Mouse (Mus musculus): Measurements from ENCODE around the gene Sdccag8.
A peak's percentile ranks its signal among the peaks of the same experiment; 100 is the strongest.

Gene Sdccag8

GRCm38 (mm10) chr1:177010607-177011302 is 196.3 kb downstream of the Sdccag8 start:
- no peak for DNase-seq (ENCODE audit: low read depth, low spot score)

GRCm38 (mm10) chr1:177011688-177012087 is 197.2 kb downstream of the Sdccag8 start:
- DNase-seq (ENCODE audit: low read depth, low spot score) = no peak

GRCm38 (mm10) chr1:177012774-177013173 is 198.3 kb downstream of the Sdccag8 start:
- DNase-seq (ENCODE audit: low read depth, low spot score) = no peak

GRCm38 (mm10) chr1:177013313-177013712 is 198.9 kb downstream of the Sdccag8 start:
- DNase-seq (ENCODE audit: low read depth, low spot score) = no peak

GRCm38 (mm10) chr1:177013776-177014175 is 199.3 kb downstream of the Sdccag8 start:
- no peak for DNase-seq (ENCODE audit: low read depth, low spot score)

- no peak for DNase-seq (ENCODE audit: low read depth, low spot score)
Observed at GRCm38 (mm10) chr1:177014346-177014745, 199.9 kb downstream of the Sdccag8 start.

GRCm38 (mm10) chr1:177014921-177015439 is 200.5 kb downstream of the Sdccag8 start:
- no peak for DNase-seq (ENCODE audit: low read depth, low spot score)

- no peak for DNase-seq (ENCODE audit: low read depth, low spot score)
Observed at GRCm38 (mm10) chr1:177015917-177016316, 201.5 kb downstream of the Sdccag8 start.

GRCm38 (mm10) chr1:177016729-177017128 is 202.3 kb downstream of the Sdccag8 start:
- no peak for DNase-seq (ENCODE audit: low read depth, low spot score)

- DNase-seq (ENCODE audit: low read depth, low spot score) = no peak
Observed at GRCm38 (mm10) chr1:177018750-177019149, 204.3 kb downstream of the Sdccag8 start.

GRCm38 (mm10) chr1:177019668-177020067 is 205.2 kb downstream of the Sdccag8 start:
- no peak for DNase-seq (ENCODE audit: low read depth, low spot score)

GRCm38 (mm10) chr1:177022751-177023150 is 208.3 kb downstream of the Sdccag8 start:
- DNase-seq (ENCODE audit: low read depth, low spot score) = no peak

GRCm38 (mm10) chr1:177027706-177028105 is 213.2 kb downstream of the Sdccag8 start:
- no peak for DNase-seq (ENCODE audit: low read depth, low spot score)

GRCm38 (mm10) chr1:177029032-177029431 is 214.6 kb downstream of the Sdccag8 start:
- no peak for DNase-seq (ENCODE audit: low read depth, low spot score)

- DNase-seq (ENCODE audit: low read depth, low spot score) = no peak
Observed at GRCm38 (mm10) chr1:177030669-177031068, 216.2 kb downstream of the Sdccag8 start.

- no peak for DNase-seq (ENCODE audit: low read depth, low spot score)
Observed at GRCm38 (mm10) chr1:177031196-177031595, 216.7 kb downstream of the Sdccag8 start.

- DNase-seq (ENCODE audit: low read depth, low spot score) = no peak
Observed at GRCm38 (mm10) chr1:177032233-177032632, 217.8 kb downstream of the Sdccag8 start.

- DNase-seq (ENCODE audit: low read depth, low spot score) = no peak
Observed at GRCm38 (mm10) chr1:177035460-177035859, 221.0 kb downstream of the Sdccag8 start.

GRCm38 (mm10) chr1:177038383-177038782 is 223.9 kb downstream of the Sdccag8 start:
- no peak for DNase-seq (ENCODE audit: low read depth, low spot score)

- DNase-seq (ENCODE audit: low read depth, low spot score) = no peak
Observed at GRCm38 (mm10) chr1:177039093-177039674, 224.7 kb downstream of the Sdccag8 start.

- peak; percentile 11 for DNase-seq (ENCODE audit: low read depth, low spot score)
Observed at GRCm38 (mm10) chr1:177040058-177040457, 225.6 kb downstream of the Sdccag8 start.

GRCm38 (mm10) chr1:177045885-177046284 is 231.4 kb downstream of the Sdccag8 start:
- DNase-seq (ENCODE audit: low read depth, low spot score) = no peak

GRCm38 (mm10) chr1:177046963-177047362 is 232.5 kb downstream of the Sdccag8 start:
- no peak for DNase-seq (ENCODE audit: low read depth, low spot score)

Data from R1 (cell line).